Mouse (Mus musculus) right cerebral cortex, postnatal 10 days (tissue): ENCODE measurements around the gene Yes1.
"Not testable (repeated sequence)": the region's sequence is repeated elsewhere in the genome, so short reads cannot be mapped to it uniquely, and the experiment has no call there.

ENCODE experiments used
- DNase-seq, 2 experiments: peaks; one replicate each; pipeline ENCODE4 v3.0.0; 2021; ENCODE audit warnings: low spot score in 2 of 2

Yes1 gene

DNA sequence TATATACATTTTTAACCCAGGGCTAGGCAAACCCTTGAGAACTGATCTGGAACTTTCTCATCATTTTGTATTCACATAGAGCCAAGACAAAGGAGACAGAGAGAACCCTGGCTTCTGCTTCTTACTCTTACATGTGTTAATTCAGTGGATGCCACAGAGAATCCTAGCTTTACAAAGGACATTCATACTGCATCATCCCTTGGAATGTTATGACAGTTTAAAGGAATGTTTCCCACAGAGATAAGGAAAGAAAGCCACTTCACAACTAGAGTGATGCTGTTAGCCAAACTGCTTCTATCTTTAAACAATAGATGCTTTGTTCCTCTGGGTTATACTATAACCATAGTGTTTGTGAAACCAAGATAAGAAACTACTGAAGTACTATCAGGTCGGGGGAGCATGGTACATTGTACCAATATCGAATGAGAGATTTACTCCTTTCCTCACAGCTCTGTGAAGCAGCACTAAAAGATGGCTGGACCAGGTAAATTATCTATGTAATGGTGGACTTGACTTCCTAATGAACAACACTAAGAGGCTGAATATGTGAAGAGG, 95.3 kb downstream of the Yes1 start:
- DNase-seq: no peak

DNA sequence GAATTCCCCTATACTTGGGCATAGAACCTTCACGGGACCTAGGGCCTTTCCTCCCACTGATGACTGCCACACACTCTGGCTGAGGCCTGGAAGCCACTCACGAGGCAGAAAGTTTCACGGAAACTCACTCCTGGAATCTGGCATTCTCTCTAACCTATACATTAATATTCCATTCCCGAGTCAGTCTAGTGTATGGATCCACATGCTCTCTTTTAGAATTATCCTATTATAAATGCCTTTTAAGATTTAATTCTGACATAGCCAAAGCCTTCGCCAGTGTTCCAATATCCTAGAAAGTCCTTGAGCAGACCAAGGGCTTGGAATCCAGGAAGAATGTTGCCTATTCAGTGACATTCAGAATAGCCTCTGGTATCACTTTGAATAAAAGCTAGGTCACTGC, 100.5 kb downstream of the Yes1 start:
- no peak for DNase-seq

DNA sequence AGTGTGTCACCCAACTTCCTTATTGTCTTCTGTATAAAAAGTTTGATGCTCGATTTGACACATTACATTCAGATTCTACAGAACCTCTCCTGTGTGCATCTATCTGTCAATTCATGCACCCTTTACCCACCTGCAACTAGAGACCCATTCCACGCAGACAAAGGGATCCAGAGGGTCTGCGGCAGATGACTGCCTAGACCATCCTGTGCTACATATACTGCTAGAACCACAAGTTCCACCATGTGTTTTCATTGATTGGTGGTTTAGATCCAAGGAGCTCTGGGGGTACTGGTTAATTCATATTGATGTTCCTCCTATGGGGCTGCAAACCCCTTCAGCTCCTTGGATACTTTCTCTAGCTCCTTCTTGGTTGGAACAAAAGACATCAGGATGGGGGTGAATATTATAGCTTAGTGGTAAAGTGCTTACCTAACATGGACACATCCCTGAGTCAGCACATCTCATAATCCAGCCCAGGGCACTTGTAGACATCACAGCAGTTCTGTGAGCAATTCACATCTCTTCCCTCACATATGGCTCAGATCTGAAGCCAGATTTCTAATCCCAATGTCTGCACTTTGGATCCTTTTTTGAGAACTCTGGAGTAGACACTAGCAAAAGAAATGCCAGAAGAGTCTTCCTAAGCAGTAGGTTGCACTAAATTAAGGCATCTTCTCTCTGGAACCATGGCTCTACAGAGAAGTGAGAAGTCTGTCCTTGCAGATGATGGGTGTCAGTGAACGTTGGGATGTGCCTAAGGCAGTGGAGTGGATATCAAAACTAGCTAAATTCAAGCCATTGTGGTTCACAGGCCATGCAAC, 101.5 kb downstream of the Yes1 start:
- DNase-seq: no peak

GRCm38 (mm10) chr5:32713042-32713702, 102.2 kb downstream of the Yes1 start:
- no peak for DNase-seq

DNA sequence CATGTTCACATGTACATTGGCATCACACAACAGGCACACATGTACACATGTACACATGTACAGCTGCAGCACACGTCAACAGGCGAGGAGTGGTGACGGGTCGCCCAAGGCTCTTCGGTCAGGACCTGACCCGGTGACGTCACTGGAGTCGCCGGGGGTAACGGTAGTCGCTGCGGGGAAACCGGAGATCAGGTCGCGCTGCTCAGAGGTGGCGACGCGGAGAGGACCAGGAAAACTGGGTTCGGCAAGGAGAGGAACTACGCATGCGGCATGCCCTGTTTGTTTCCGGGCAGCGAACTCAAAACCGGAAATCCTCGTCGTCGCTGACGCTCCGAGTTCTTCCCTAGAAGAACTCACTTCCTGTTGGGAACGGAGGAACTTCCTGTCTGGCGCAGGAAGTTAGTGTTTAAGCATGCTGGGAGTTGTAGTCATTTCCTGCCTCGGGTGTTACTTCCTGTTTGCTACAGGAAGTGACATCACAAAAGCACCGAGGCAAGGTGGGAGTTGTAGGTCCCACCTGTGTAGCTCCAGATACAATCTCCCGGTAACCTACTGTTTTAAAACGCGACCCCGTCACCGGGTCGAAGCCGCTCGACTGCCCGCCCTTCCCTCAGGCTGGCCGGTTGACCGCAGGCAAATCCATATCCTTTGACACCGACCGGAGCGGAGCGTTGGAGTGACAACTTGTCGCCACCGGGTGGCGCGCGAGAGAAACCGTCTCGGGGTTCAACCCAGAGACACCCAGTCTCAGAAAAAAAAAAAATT, 102.9 kb downstream of the Yes1 start:
- peak; percentile 92 to 96 for DNase-seq

DNA sequence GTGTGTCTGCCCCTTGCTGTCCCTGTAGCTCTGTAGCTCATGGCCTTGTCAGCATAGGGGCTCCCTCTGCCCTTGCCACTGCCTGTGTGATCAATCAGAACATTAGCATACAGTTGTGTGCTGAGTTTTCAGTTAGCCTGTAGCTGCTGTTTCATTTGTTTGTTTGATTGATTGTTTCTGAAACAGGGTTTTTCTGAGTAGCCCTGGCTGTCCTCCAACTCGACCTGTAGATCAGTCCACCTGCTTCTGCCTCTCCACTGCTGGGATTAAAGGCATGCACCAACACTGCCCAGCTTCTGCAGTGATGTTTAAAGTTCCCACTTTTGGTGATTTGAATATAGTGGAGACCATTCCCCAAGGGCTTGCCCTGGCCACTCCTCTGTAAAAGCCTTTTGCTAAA, 106.8 kb downstream of the Yes1 start:
- DNase-seq: no peak

DNA sequence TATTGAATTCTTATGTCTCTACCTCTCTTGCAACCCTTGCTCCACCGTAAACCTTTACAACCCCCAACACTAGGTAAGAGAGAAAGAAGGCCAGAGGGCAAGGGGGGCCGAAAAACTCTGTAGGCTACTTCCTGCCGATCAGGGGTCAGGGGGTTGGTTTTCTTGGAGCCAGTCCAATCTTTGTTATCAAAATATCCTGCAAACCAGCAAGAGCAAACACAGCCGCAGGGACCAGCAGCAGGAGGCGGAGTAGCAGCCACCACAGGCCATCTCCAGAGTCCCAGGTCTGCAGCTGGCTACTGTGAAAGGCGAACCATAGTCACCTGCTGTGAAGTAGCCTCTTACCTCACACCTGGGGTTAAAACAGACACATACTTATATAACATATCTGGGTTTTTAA, 107.9 kb downstream of the Yes1 start:
- peak in 1 of 2 experiments; percentile 22 for DNase-seq

DNA sequence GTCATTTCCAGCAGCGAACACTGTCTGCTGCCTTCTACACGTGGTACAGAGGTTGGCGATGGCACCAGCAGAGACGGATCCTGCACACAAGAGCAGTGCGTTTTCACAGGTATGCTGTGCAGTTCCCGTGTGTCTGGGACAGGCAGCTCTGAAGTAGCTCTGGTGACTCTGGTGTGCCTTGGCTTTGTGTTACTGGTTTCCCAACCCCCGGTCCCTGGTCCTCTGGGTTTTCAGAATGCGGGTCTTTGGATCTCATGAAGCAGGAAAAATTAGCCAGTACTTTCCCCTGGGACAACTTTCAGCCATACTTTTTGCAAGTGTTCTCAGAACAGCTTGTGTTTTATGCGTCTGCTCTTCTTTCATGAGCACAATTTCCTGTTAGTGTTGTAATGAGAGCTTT, 109.4 kb downstream of the Yes1 start:
- no peak for DNase-seq

DNA sequence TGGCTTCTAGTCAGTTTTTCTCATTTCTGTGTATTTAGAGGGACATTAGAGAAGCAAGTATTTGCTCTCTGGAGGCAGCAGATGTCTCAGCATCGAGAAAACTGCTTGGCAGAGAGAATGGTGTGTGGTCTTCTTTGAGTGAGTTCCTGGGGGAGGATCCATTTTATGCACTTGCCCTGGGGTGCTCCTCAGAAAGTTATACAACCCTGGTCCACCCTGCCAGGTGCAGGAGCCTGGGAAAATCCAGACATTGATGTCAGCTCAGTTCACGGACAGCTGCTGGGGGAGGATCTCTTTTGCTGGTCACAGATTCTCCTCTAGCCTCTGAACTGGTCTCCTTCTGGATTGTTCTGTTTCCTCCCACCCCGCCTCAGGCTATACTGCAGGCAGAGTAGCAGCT, 110.3 kb downstream of the Yes1 start:
- no peak for DNase-seq

GRCm38 (mm10) chr5:32722263-32722662, 111.3 kb downstream of the Yes1 start:
- no peak for DNase-seq

- DNase-seq: not testable (repeated sequence)
Observed at GRCm38 (mm10) chr5:32722711-32723110, 111.7 kb downstream of the Yes1 start.

- DNase-seq: no peak
Observed at GRCm38 (mm10) chr5:32723981-32724380, 113.0 kb downstream of the Yes1 start.

- DNase-seq: peak; percentile 15 to 17
Observed at GRCm38 (mm10) chr5:32725397-32725796, 114.4 kb downstream of the Yes1 start.

DNA sequence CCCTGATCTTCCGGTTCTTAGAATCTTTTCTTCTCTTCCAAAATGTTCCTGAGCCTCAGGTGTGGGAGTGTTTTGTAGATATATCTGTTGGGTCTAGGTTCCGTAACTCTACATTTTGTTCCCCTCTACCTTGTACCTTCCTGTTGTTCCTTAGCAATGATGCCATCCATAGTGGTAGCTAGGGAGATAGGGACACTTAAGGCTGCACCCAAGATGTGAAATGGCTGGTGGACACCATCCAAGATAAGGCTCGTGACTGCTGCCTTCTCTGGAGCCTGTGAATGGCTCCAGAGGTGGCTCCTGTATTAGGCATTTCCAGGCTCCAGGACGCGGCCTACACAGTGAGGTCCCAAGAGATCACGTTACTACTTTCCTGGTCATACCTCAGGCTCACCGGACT, 117.3 kb downstream of the Yes1 start:
- DNase-seq: no peak

- peak in 1 of 2 experiments; percentile 15 for DNase-seq
Observed at GRCm38 (mm10) chr5:32728851-32729250, 117.9 kb downstream of the Yes1 start.

DNA sequence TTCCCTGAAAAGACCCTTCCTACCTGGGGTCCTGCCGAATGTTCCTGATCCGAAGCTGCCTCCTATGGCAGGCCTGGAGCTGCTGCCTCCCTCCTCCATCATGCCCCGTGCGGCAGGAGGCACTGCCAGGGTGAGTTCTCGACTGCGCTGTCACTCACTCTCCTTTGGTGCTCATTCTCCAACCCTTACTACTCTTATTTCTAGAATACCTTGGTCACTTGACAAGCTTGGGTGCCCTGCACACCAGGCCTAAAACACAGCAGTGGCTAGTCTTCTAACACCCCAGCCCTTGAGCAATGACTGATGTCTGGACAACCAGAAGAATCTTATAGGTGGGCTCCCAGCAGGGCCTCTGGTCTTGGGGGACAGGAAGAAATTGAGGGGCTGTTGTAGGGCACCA, 122.9 kb downstream of the Yes1 start:
- DNase-seq: not testable (repeated sequence)

DNA sequence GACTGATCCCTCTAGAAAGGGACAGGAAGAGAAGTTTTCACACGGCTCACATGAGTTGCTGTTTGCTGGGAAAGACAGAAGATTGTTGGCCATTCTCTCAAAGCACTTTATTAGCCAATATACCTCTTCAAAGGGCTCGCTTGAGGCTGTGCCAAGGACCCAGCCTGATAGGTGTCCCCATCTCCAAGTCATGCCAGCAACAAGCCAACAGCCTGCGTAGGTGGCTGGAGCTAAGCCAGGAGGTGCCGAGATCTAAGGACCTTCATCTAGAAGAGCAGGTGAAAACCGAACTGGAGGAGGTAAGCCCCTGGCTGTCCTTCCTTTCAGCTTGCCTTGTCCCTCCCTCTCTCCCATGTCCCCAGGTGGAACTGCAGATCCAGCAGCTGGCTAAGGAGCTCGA, 124.8 kb downstream of the Yes1 start:
- DNase-seq: no peak
